ENCODE assay signal across 8 mouse cellular contexts in genomic region chr1:193588477-193589464, GRCm38 (mm10).
DNase-seq lines count a peak whose midpoint lies in the region; ATAC-seq lines count a peak whose summit lies in the region.

No protein-coding gene starts in this region.

- peak; percentile 83 for DNase-seq in 3T3-L1 (ENCODE audit: low read depth, low spot score)
- peak; percentile 59 to 62 for DNase-seq in adrenal gland, adult 18-20 months (ENCODE audit: low spot score in 2 of 2)
- peak; percentile 94 for DNase-seq in embryo, embryonic 10.5 days (ENCODE audit: low spot score)
- DNase-seq in gastrocnemius, postnatal 4 days (ENCODE audit: low spot score in 2 of 2): peak; percentile 22 to 57
- peak; percentile 35 for DNase-seq in kidney, adult 11 months
- peak; percentile 89 for DNase-seq in limb, embryonic 11.5 days (ENCODE audit: low spot score)
- DNase-seq in testis, postnatal 10 days (ENCODE audit: low spot score): peak; percentile 80

- peak; percentile 33; the same call in 1 of the 2 replicates for ATAC-seq in limb, embryonic 11.5 days (ENCODE audit: insufficient number of reproducible peaks, low FRiP score, low TSS enrichment, low read depth)
- peak; percentile 64 for ATAC-seq in midbrain, embryonic 13.5 days

- H3K4me1 ChIP-seq in limb, embryonic 11.5 days (ENCODE audit: control insufficient read depth, insufficient read depth, low read length): no peaks in the 10 kb centered on the region
- peaks cover 37% of the 10 kb centered on the region for H3K4me1 ChIP-seq in midbrain, embryonic 13.5 days (replicated peaks)

- H3K4me3 ChIP-seq in limb, embryonic 11.5 days (ENCODE audit: low read depth, low read length): no peak overlapping the region
- H3K4me3 ChIP-seq in midbrain, embryonic 13.5 days (replicated peaks): no peak overlapping the region

- H3K27ac ChIP-seq in limb, embryonic 11.5 days (replicated peaks; ENCODE audit: low read depth, low read length): no peak overlapping the region
- no peak overlapping the region for H3K27ac ChIP-seq in midbrain, embryonic 13.5 days

- 40% methylated on average over 12 of the region's 12 CpGs for WGBS in limb, embryonic 11.5 days
- WGBS in midbrain, embryonic 13.5 days: 18% methylated on average over 12 of the region's 12 CpGs

- H3K4me2 ChIP-seq in limb, embryonic 11.5 days (ENCODE audit: low read depth, severe bottlenecking): no peak overlapping the region
- no peak overlapping the region for H3K4me2 ChIP-seq in midbrain, embryonic 13.5 days (replicated peaks)

- H3K36me3 ChIP-seq in limb, embryonic 11.5 days (ENCODE audit: control insufficient read depth, insufficient read depth, low read length): no peaks in the 10 kb centered on the region
- no peaks in the 10 kb centered on the region for H3K36me3 ChIP-seq in midbrain, embryonic 13.5 days

- H3K9ac ChIP-seq in limb, embryonic 11.5 days (ENCODE audit: low read length): no peak overlapping the region
- H3K9ac ChIP-seq in midbrain, embryonic 13.5 days (replicated peaks): no peak overlapping the region

- no peaks in the 10 kb centered on the region for H3K9me3 ChIP-seq in limb, embryonic 11.5 days (ENCODE audit: control insufficient read depth, low read length)
- H3K9me3 ChIP-seq in midbrain, embryonic 13.5 days: no peaks in the 10 kb centered on the region

- H3K27me3 ChIP-seq in limb, embryonic 11.5 days (ENCODE audit: control insufficient read depth, insufficient read depth, low read length): no peaks in the 10 kb centered on the region
- no peaks in the 10 kb centered on the region for H3K27me3 ChIP-seq in midbrain, embryonic 13.5 days

Comparison
In these comparisons a context has a peak if more than half of its experiments do, and no peak if none do; other contexts are left out.
1. DNase-seq: peak in every context shown above with its lines; median percentile 94 in embryo, embryonic 10.5 days; 89 in limb, embryonic 11.5 days; 83 in 3T3-L1; 80 in testis, postnatal 10 days; 60 in adrenal gland, adult 18-20 months; 40 in gastrocnemius, postnatal 4 days; 35 in kidney, adult 11 months.